Comparison of ENCODE assay signal across 8 mouse cellular contexts in the genomic region with DNA sequence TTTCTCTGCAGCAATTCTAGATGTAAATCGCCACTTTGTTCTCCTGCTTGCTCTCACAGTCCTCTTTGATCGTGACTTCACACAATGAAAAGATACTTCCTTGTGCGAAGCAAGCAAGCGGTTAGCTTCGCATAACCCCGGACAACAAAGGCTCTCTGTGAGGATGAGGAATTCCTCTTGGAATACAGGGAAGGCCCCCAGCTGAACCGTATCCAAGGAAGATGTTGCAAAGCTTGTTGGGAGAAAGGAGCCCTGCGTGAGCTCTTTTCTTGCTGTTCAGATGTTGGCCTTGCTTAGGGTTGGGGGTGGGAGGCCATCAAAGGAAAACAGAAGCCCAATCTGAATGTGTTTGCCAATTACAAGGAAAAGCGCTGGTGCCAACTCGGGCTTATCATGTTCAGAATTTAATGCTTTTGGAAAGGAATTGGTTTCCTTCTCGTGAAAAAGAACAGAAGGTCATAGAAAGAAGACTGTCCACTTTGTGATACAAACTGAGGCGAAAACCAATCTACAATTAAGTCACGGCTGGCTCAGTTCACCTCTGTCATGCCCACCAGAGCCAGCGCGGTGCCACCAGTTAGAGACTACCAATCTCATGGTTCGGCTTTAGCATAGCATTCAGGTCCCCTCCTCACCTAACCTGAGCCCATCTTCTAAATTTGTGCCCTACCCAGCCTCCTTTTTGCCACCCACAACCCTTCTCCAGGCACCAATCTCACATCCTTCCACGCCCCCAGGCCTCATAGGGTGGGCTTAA.
DNase-seq lines count a peak whose midpoint lies in the region; ATAC-seq lines count a peak whose summit lies in the region.

No protein-coding gene starts in this region.

- no peaks in the 10 kb centered on the region for H3K9me3 ChIP-seq in hindbrain, embryonic 11.5 days (ENCODE audit: control insufficient read depth, low read length)
- no peaks in the 10 kb centered on the region for H3K9me3 ChIP-seq in midbrain, embryonic 14.5 days (ENCODE audit: control insufficient read depth, low read length)
- H3K9me3 ChIP-seq in intestine, embryonic 15.5 days = no peaks in the 10 kb centered on the region

- H3K36me3 ChIP-seq in hindbrain, embryonic 11.5 days (ENCODE audit: control insufficient read depth, insufficient read depth, low read length) = no peaks in the 10 kb centered on the region
- H3K36me3 ChIP-seq in midbrain, embryonic 14.5 days (ENCODE audit: control insufficient read depth, insufficient read depth, low read length) = no peaks in the 10 kb centered on the region
- H3K36me3 ChIP-seq in intestine, embryonic 15.5 days = no peaks in the 10 kb centered on the region

- no peak overlapping the region for H3K9ac ChIP-seq in hindbrain, embryonic 11.5 days (ENCODE audit: low read depth, low read length)
- no peak overlapping the region for H3K9ac ChIP-seq in midbrain, embryonic 14.5 days (replicated peaks; ENCODE audit: low read length)
- no peak overlapping the region for H3K9ac ChIP-seq in intestine, embryonic 15.5 days

- peak overlapping the region; percentile 45; the same call in 1 of the 2 replicates for H3K27ac ChIP-seq in hindbrain, embryonic 11.5 days (ENCODE audit: low read depth, low read length)
- peak overlapping the region; percentile 33; the same call in 1 of the 2 replicates for H3K27ac ChIP-seq in midbrain, embryonic 14.5 days (replicated peaks; ENCODE audit: low read depth, low read length)
- H3K27ac ChIP-seq in intestine, embryonic 15.5 days = no peak overlapping the region

- peak; percentile 81 for DNase-seq in ZHBTc4 (ENCODE audit: low read depth, low spot score)
- DNase-seq in cerebellum, postnatal 10 days = peak; percentile 61
- peak; percentile 63 for DNase-seq in hindbrain, embryonic 11.5 days (ENCODE audit: low spot score)
- DNase-seq in midbrain, embryonic 14.5 days = peak; percentile 74
- DNase-seq in adrenal gland, postnatal 25 days = no peak
- DNase-seq in thymus, adult 18-20 months = no peak

- ATAC-seq in hindbrain, embryonic 11.5 days (ENCODE audit: low FRiP score) = peak; percentile 75; the same call in 1 of the 2 replicates
- peak; percentile 46; the same call in 1 of the 2 replicates for ATAC-seq in midbrain, embryonic 14.5 days (ENCODE audit: low FRiP score, low TSS enrichment)
- ATAC-seq in intestine, embryonic 15.5 days = no peak
- no peak for ATAC-seq in megakaryocyte progenitor cell, adult 5-6 weeks (replicated peaks; ENCODE audit: poor library complexity)

- WGBS in hindbrain, embryonic 11.5 days = 35% methylated on average over 17 of the region's 17 CpGs
- 23% methylated on average over 17 of the region's 17 CpGs for WGBS in midbrain, embryonic 14.5 days
- WGBS in intestine, embryonic 15.5 days = 68% methylated on average over 17 of the region's 17 CpGs

- peak overlapping the region; percentile 11; the same call in 1 of the 2 replicates for H3K4me2 ChIP-seq in hindbrain, embryonic 11.5 days (replicated peaks; ENCODE audit: low read depth, low read length)
- H3K4me2 ChIP-seq in midbrain, embryonic 14.5 days (ENCODE audit: low read length) = peak overlapping the region; percentile 23
- H3K4me2 ChIP-seq in intestine, embryonic 15.5 days (replicated peaks) = no peak overlapping the region

- H3K4me3 ChIP-seq in hindbrain, embryonic 11.5 days (ENCODE audit: low read depth, low read length) = no peak overlapping the region
- no peak overlapping the region for H3K4me3 ChIP-seq in midbrain, embryonic 14.5 days (replicated peaks; ENCODE audit: low read depth, low read length)
- H3K4me3 ChIP-seq in intestine, embryonic 15.5 days (replicated peaks) = no peak overlapping the region

- 0 out of 2 replicates have a peak, but pooled peaks cover 2% of the 10 kb centered on the region for H3K4me1 ChIP-seq in hindbrain, embryonic 11.5 days (replicated peaks; ENCODE audit: control insufficient read depth, insufficient read depth, low read length)
- H3K4me1 ChIP-seq in midbrain, embryonic 14.5 days (ENCODE audit: control insufficient read depth, insufficient read depth, low read length) = peaks cover 12% of the 10 kb centered on the region
- no peaks in the 10 kb centered on the region for H3K4me1 ChIP-seq in intestine, embryonic 15.5 days (replicated peaks)

- H3K27me3 ChIP-seq in hindbrain, embryonic 11.5 days (ENCODE audit: control insufficient read depth, insufficient read depth, low read length) = no peaks in the 10 kb centered on the region
- H3K27me3 ChIP-seq in midbrain, embryonic 14.5 days (ENCODE audit: control insufficient read depth, insufficient read depth, low read length) = no peaks in the 10 kb centered on the region; the same call in 1 of the 2 replicates
- H3K27me3 ChIP-seq in intestine, embryonic 15.5 days (replicated peaks) = no peaks in the 10 kb centered on the region

Comparison
In these comparisons a context has a peak if more than half of its experiments do, and no peak if none do; other contexts are left out.
1. DNase-seq: peak in ZHBTc4 (single experiment), cerebellum, postnatal 10 days (2 of 2), hindbrain, embryonic 11.5 days (single experiment) and midbrain, embryonic 14.5 days (single experiment); none in adrenal gland, postnatal 25 days (single experiment) and thymus, adult 18-20 months (0 of 2).
2. ATAC-seq: peak in hindbrain, embryonic 11.5 days (single experiment) and midbrain, embryonic 14.5 days (single experiment); none in intestine, embryonic 15.5 days (single experiment) and megakaryocyte progenitor cell, adult 5-6 weeks (single experiment).